In the genomic region with DNA sequence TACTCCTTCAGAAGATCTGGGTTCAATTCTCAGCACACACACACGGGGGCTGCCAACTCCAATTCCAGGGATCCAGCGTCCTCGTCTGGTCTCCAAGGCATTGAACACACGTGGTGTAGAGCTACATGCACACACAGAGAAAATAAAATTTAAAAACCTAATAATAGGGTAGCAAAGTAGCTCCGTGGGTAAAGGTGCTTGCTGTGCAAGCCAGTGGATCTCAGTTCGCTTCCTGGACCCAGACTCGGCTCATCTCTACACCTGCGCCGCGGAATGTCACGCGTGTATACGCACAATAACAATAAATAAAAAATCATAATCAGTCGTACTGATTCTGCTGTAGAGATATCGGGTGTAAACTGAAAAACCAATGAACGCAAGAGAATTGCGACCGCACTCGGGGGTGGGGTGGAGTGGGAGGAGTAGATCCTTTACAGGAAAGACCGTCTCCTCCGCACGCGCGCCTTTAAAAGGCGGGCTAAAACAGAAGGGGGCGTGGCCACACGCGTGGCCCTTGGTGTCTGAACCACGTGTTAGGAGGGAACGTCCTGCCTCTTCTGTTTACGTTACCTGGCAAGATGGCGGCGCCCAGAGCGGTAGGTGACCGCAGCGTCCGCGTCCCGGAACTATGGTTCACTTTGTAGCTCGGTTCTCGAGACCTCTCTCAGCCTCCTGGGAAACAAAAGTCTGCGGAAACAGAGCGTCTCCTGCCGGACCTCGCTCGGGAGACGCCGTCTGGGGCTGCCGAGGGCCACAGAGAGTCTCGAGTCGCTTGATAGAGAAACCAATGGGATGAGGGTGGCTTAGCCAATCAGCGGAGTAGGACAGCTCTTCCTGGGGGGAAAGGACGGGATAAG, we compare ENCODE assay signal across 8 mouse cellular contexts. TPM values are rescaled to one million over a fixed set of nuclear protein-coding genes. Genes with fewer than 3 reads are reported as not detected.
DNase-seq lines count a peak whose midpoint lies in the region; ATAC-seq and TF ChIP-seq lines count a peak whose summit lies in the region.

Dmac2 (plus strand) TSS at position 550 of the 857 bp plus-strand sequence.

- ATAC-seq in cerebellum, adult (ENCODE audit: insufficient number of reproducible peaks, low FRiP score, low TSS enrichment), result peak; percentile 86
- ATAC-seq in forebrain, embryonic 13.5 days, result peak; percentile 96
- peak; percentile 95 for ATAC-seq in liver, postnatal 0 days
- ATAC-seq in neural tube, embryonic 14.5 days (ENCODE audit: low read depth), result peak; percentile 94

- peak within 1 kb of the TSS; percentile 32; the same call in 1 of the 2 replicates for H3K27ac ChIP-seq in ES-Bruce4 (ENCODE audit: insufficient read depth, low read length)
- no peak within 1 kb of the TSS for H3K27ac ChIP-seq in forebrain, embryonic 13.5 days
- no peak within 1 kb of the TSS for H3K27ac ChIP-seq in liver, postnatal 0 days (ENCODE audit: low read depth)
- 0 out of 2 replicates have a peak within 1 kb of the TSS, but pooled peaks have one; percentile 1 for H3K27ac ChIP-seq in neural tube, embryonic 14.5 days (ENCODE audit: low read depth, low read length)

- 0 out of 2 replicates have a peak, but pooled peaks have one; percentile 45 for TF ChIP-seq EP300 in ES-Bruce4 (IDR thresholded peaks at IDR 0.05; ENCODE audit: insufficient read depth, low read depth, low read length)
- TF ChIP-seq EP300 in liver, postnatal 0 days (IDR thresholded peaks at IDR 0.05; ENCODE audit: low read depth), result no peak

- H3K4me2 ChIP-seq in forebrain, embryonic 13.5 days, result peak within 1 kb of the TSS; percentile 63
- H3K4me2 ChIP-seq in liver, postnatal 0 days (ENCODE audit: low read depth, low read length), result peak within 1 kb of the TSS; percentile 70
- peak within 1 kb of the TSS; percentile 59 for H3K4me2 ChIP-seq in neural tube, embryonic 14.5 days (ENCODE audit: low read depth, low read length)

- peak within 1 kb of the TSS; percentile 82 for H3K4me3 ChIP-seq in ES-Bruce4 (ENCODE audit: low read depth, low read length)
- peak within 1 kb of the TSS; percentile 60 for H3K4me3 ChIP-seq in forebrain, embryonic 13.5 days
- H3K4me3 ChIP-seq in liver, postnatal 0 days (ENCODE audit: low read depth, low read length), result peak within 1 kb of the TSS; percentile 61
- H3K4me3 ChIP-seq in neural tube, embryonic 14.5 days (ENCODE audit: low read depth, low read length), result peak within 1 kb of the TSS; percentile 57

- H3K9me3 ChIP-seq in ES-Bruce4 (replicated peaks; ENCODE audit: control insufficient read depth, insufficient read depth, low read length, poor library complexity, severe bottlenecking), result no peaks in the 10 kb centered on the region
- H3K9me3 ChIP-seq in forebrain, embryonic 13.5 days (replicated peaks), result no peaks in the 10 kb centered on the region
- no peaks in the 10 kb centered on the region for H3K9me3 ChIP-seq in liver, postnatal 0 days (ENCODE audit: low read length)
- H3K9me3 ChIP-seq in neural tube, embryonic 14.5 days (ENCODE audit: control insufficient read depth, low read length), result no peaks in the 10 kb centered on the region

- WGBS in forebrain, embryonic 13.5 days, result under 1% methylated on average over 53 of the region's 53 CpGs
- WGBS in large intestine, adult 2 months, result 1% methylated on average over 53 of the region's 53 CpGs
- 2% methylated on average over 53 of the region's 53 CpGs for WGBS in liver, postnatal 0 days (ENCODE audit: insufficient replicate concordance)
- WGBS in neural tube, embryonic 14.5 days, result 1% methylated on average over 53 of the region's 53 CpGs

- no peak for TF ChIP-seq CTCF in ES-Bruce4 (IDR thresholded peaks at IDR 0.05; ENCODE audit: low read depth, low read length)
- no peak for TF ChIP-seq CTCF in liver, postnatal 0 days (IDR thresholded peaks at IDR 0.05; ENCODE audit: low read depth)

- H3K4me1 ChIP-seq in ES-Bruce4 (ENCODE audit: control insufficient read depth, insufficient read depth, low read length), result no peaks in the 10 kb centered on the region
- H3K4me1 ChIP-seq in forebrain, embryonic 13.5 days, result peaks cover 10% of the 10 kb centered on the region
- H3K4me1 ChIP-seq in liver, postnatal 0 days (ENCODE audit: insufficient read depth), result peaks cover 7% of the 10 kb centered on the region; the same call in 1 of the 2 replicates
- H3K4me1 ChIP-seq in neural tube, embryonic 14.5 days (ENCODE audit: control insufficient read depth, insufficient read depth, low read length), result no peaks in the 10 kb centered on the region

- no peaks in the 10 kb centered on the region for H3K27me3 ChIP-seq in ES-Bruce4 (ENCODE audit: control insufficient read depth, insufficient read depth, low read length, poor library complexity, severe bottlenecking)
- H3K27me3 ChIP-seq in forebrain, embryonic 13.5 days, result 0 out of 2 replicates have a peak, but pooled peaks cover 7% of the 10 kb centered on the region
- no peaks in the 10 kb centered on the region for H3K27me3 ChIP-seq in liver, postnatal 0 days (ENCODE audit: insufficient read depth, low read length)
- H3K27me3 ChIP-seq in neural tube, embryonic 14.5 days (ENCODE audit: control insufficient read depth, insufficient read depth, low read length), result no peaks in the 10 kb centered on the region

- peaks cover 8% of the 10 kb centered on the region; the same call in 1 of the 2 replicates for H3K36me3 ChIP-seq in ES-Bruce4 (ENCODE audit: control insufficient read depth, insufficient read depth, low read length, poor library complexity, severe bottlenecking)
- peaks cover 4% of the 10 kb centered on the region for H3K36me3 ChIP-seq in forebrain, embryonic 13.5 days (ENCODE audit: poor library complexity, severe bottlenecking)
- peaks cover 13% of the 10 kb centered on the region for H3K36me3 ChIP-seq in liver, postnatal 0 days (replicated peaks; ENCODE audit: insufficient read depth, low read length)
- H3K36me3 ChIP-seq in neural tube, embryonic 14.5 days (ENCODE audit: control insufficient read depth, insufficient read depth, low read length), result no peaks in the 10 kb centered on the region

- TF ChIP-seq POLR2A in ES-Bruce4 (IDR thresholded peaks at IDR 0.05; ENCODE audit: insufficient read depth, low read length), result no peak

- peak within 1 kb of the TSS; percentile 80 for H3K9ac ChIP-seq in ES-Bruce4 (ENCODE audit: low read depth, poor library complexity, severe bottlenecking)
- H3K9ac ChIP-seq in forebrain, embryonic 13.5 days, result peak within 1 kb of the TSS; percentile 59
- peak within 1 kb of the TSS; percentile 45; the same call in 1 of the 2 replicates for H3K9ac ChIP-seq in liver, postnatal 0 days (replicated peaks)
- peak within 1 kb of the TSS; percentile 43 for H3K9ac ChIP-seq in neural tube, embryonic 14.5 days (replicated peaks; ENCODE audit: low read depth, low read length)

- DNase-seq in heart, postnatal 10 days, result peak; percentile 95 to 96
- peak; percentile 96 for DNase-seq in large intestine, adult 2 months (ENCODE audit: low read depth, low spot score)
- DNase-seq in liver, postnatal 0 days, result peak; percentile 93
- DNase-seq in testis, postnatal 10 days (ENCODE audit: low spot score), result peak; percentile 96

- intact Hi-C loops in heart, postnatal 10 days (cut with DNase I), result no loop called here

RNA-seq across cellular contexts. Expression of gene Dmac2, which starts in this region (rescaled TPM):
- polyA plus RNA-seq in ES-Bruce4 (2011; ENCODE audit: insufficient read depth, insufficient read length, low read depth, missing spikeins), result 32.8 and 33.4 TPM in 2 replicates
- 25.6 and 27.4 TPM in 2 replicates for polyA plus RNA-seq in forebrain, embryonic 13.5 days (2015; fragmentation: Nextera tagmentation; extraction: Ambion mirVana)
- total RNA-seq in heart, postnatal 10 days (2021), result 10 to 100 TPM; 52.4 to 52.9 TPM
- 50.9 and 56.2 TPM in 2 replicates for polyA plus RNA-seq in large intestine, adult 2 months (2012; rRNA removed)
- 12.2 and 13.7 TPM in 2 replicates for polyA plus RNA-seq in liver, postnatal 0 days (2015; fragmentation: Nextera tagmentation; extraction: Ambion mirVana)
- polyA plus RNA-seq in neural tube, embryonic 14.5 days (2014; fragmentation: Nextera tagmentation; extraction: Ambion mirVana), result 44.5 and 48.7 TPM in 2 replicates

Comparison
In these comparisons a context has a peak if more than half of its experiments do, and no peak if none do; other contexts are left out.
1. H3K27ac ChIP-seq: peak in ES-Bruce4 (single experiment) and neural tube, embryonic 14.5 days (single experiment); none in forebrain, embryonic 13.5 days (single experiment) and liver, postnatal 0 days (single experiment).
2. Peak in every context shown above with its lines, with median percentiles within 50 percentile points of each other: H3K4me3 ChIP-seq, H3K9ac ChIP-seq, ATAC-seq, H3K4me2 ChIP-seq and DNase-seq.